ENCODE assay signal across 9 mouse cellular contexts in genomic region chr17:65613142-65613462, GRCm38 (mm10). TPM values are rescaled to one million over a fixed set of nuclear protein-coding genes. Genes with fewer than 3 reads are reported as not detected.
A peak's percentile ranks its signal among the peaks of the same experiment; 100 is the strongest.
DNase-seq lines count a peak whose midpoint lies in the region; ATAC-seq and TF ChIP-seq lines count a peak whose summit lies in the region.
"Had no signal": no experiment of that assay in that cellular context is flagged by ENCODE, and none has a peak within 500 bp of the region (broad histone marks: within the 10 kb centered on the region; RNA-seq: fewer than 3 reads in every experiment).

No protein-coding gene starts in this region.

- no peaks in the 10 kb centered on the region for H3K9me3 ChIP-seq in heart, embryonic 12.5 days (replicated peaks)
- no peaks in the 10 kb centered on the region for H3K9me3 ChIP-seq in E14TG2a.4 (ENCODE audit: low read length)
- H3K9me3 ChIP-seq in forebrain, embryonic 15.5 days = no peaks in the 10 kb centered on the region

- DNase-seq in heart, adult 8-10 months (ENCODE audit: low spot score) = no peak
- no peak for DNase-seq in retina, postnatal 1 day
- DNase-seq in adipocyte (ENCODE audit: low spot score) = no peak
- no peak for DNase-seq in layer of hippocampus, adult 9-10 months (ENCODE audit: low spot score)

- WGBS in heart, embryonic 12.5 days = 5% methylated on average over 41 of the region's 42 CpGs
- under 1% methylated on average over 32 of the region's 42 CpGs for WGBS in forebrain, embryonic 15.5 days
- under 1% methylated on average over 38 of the region's 42 CpGs for WGBS in macrophage (ENCODE audit: missing documents)

- peaks cover 27% of the 10 kb centered on the region for H3K4me1 ChIP-seq in heart, embryonic 12.5 days (replicated peaks)
- H3K4me1 ChIP-seq in E14TG2a.4 (replicated peaks; ENCODE audit: low read depth, low read length) = peaks cover 55% of the 10 kb centered on the region
- peaks cover 40% of the 10 kb centered on the region for H3K4me1 ChIP-seq in forebrain, embryonic 15.5 days

- TF ChIP-seq CTCF in E14TG2a.4 (conservative IDR thresholded peaks at IDR 0.05; ENCODE audit: low read length) = no peak

- H3K9ac ChIP-seq in heart, embryonic 12.5 days = peak overlapping the region; percentile 99
- peak overlapping the region; percentile 98 for H3K9ac ChIP-seq in forebrain, embryonic 15.5 days (replicated peaks)

- no peaks in the 10 kb centered on the region for H3K27me3 ChIP-seq in heart, embryonic 12.5 days (replicated peaks)
- H3K27me3 ChIP-seq in E14TG2a.4 (ENCODE audit: insufficient read depth, low read length) = no peaks in the 10 kb centered on the region
- H3K27me3 ChIP-seq in forebrain, embryonic 15.5 days = no peaks in the 10 kb centered on the region

- peak overlapping the region; percentile 99 for H3K27ac ChIP-seq in heart, embryonic 12.5 days (ENCODE audit: poor library complexity, severe bottlenecking)
- H3K27ac ChIP-seq in forebrain, embryonic 15.5 days (replicated peaks) = peak overlapping the region; percentile 99
- H3K27ac ChIP-seq in macrophage = no peak overlapping the region

- H3K4me3 ChIP-seq in heart, embryonic 12.5 days = peak overlapping the region; percentile 97
- peak overlapping the region; percentile 96 for H3K4me3 ChIP-seq in E14TG2a.4 (replicated peaks; ENCODE audit: low read length)
- peak overlapping the region; percentile 99 for H3K4me3 ChIP-seq in forebrain, embryonic 15.5 days
- 0 out of 2 replicates have a peak overlapping the region, but pooled peaks have one; percentile 9 for H3K4me3 ChIP-seq in macrophage (ENCODE audit: inconsistent target)

- peaks cover 45% of the 10 kb centered on the region for H3K79me2 ChIP-seq in macrophage (ENCODE audit: inconsistent target)

- H3K4me2 ChIP-seq in heart, embryonic 12.5 days = peak overlapping the region; percentile 80
- peak overlapping the region; percentile 73; the same call in 1 of the 2 replicates for H3K4me2 ChIP-seq in forebrain, embryonic 15.5 days (replicated peaks)

- H3K36me3 ChIP-seq in heart, embryonic 12.5 days = no peaks in the 10 kb centered on the region
- H3K36me3 ChIP-seq in E14TG2a.4 (ENCODE audit: insufficient read depth, low read length) (peaks cover 15% of the 10 kb centered on the region), macrophage (ENCODE audit: inconsistent target) (no peaks in the 10 kb centered on the region)
- no peaks in the 10 kb centered on the region for H3K36me3 ChIP-seq in forebrain, embryonic 15.5 days

- ATAC-seq in heart, embryonic 12.5 days (ENCODE audit: insufficient number of reproducible peaks, low FRiP score) = peak; percentile 69
- peak; percentile 71 for ATAC-seq in forebrain, embryonic 15.5 days (replicated peaks)

RNA-seq across cellular contexts. Expression of gene Vapa, which starts 0.3 kb away (rescaled TPM):
- polyA plus RNA-seq in heart, embryonic 12.5 days (2016; fragmentation: Nextera tagmentation; extraction: Ambion mirVana) = 186 and 190 TPM in 2 replicates
- 10 to 100 TPM; 67.8 to 79.9 (median 75.9) TPM for total RNA-seq in heart, adult 8-10 months (2022)
- 248 and 258 TPM in 2 replicates for polyA plus RNA-seq in forebrain, embryonic 15.5 days (2015; fragmentation: Nextera tagmentation; extraction: Ambion mirVana)
- 10 to 100 TPM; 10.4 to 30.8 (median 18.0) TPM for total RNA-seq in macrophage (2018; cell fraction: chromatin; rRNA removed)
- 10 to 100 TPM; 65.7 to 93.2 (median 73.0) TPM for total RNA-seq in macrophage (2018; cell fraction: cytosol; rRNA removed)
- total RNA-seq in macrophage (2018; cell fraction: nucleus; rRNA removed) = 10 to 100 TPM; 20.1 to 55.1 (median 38.7) TPM
- 55.9 to 98.6 TPM (median 79.0 TPM) in 3 replicates for polyA plus RNA-seq in macrophage (2018)

RNA-seq across cellular contexts. Expression of gene Txndc2, which starts 28.9 kb away (rescaled TPM):
- polyA plus RNA-seq in heart, embryonic 12.5 days (2016; fragmentation: Nextera tagmentation; extraction: Ambion mirVana) = 0.10 TPM in 1 of 2 replicates, not detected in the other
- total RNA-seq in heart, adult 8-10 months (2022) = under 1 TPM in 2 of 4 experiments, not detected in 2; 0.12 to 0.16 TPM
- 0.15 TPM in 1 of 2 replicates, not detected in the other for polyA plus RNA-seq in forebrain, embryonic 15.5 days (2015; fragmentation: Nextera tagmentation; extraction: Ambion mirVana)
- total RNA-seq in macrophage (2018; cell fraction: chromatin; rRNA removed) = 1 to 10 TPM in 14 of 26 experiments, under 1 TPM in 9, not detected in 3; 0.33 to 3.4 (median 1.3) TPM
- under 1 TPM in 10 of 26 experiments, not detected in 16; 0.06 to 0.19 (median 0.10) TPM for total RNA-seq in macrophage (2018; cell fraction: cytosol; rRNA removed)
- total RNA-seq in macrophage (2018; cell fraction: nucleus; rRNA removed) = 1 to 10 TPM in 7 of 26 experiments, under 1 TPM in 13, not detected in 6; 0.45 to 2.6 (median 0.77) TPM
- 0.10 TPM in 1 of 3 replicates, not detected in the others for polyA plus RNA-seq in macrophage (2018)
- total RNA-seq: hematopoietic stem cell, adult 5-6 weeks had no signal

Comparison
In these comparisons a context has a peak if more than half of its experiments do, and no peak if none do; other contexts are left out.
1. H3K4me3 ChIP-seq: peak in every context shown above with its lines; median percentile 99 in forebrain, embryonic 15.5 days; 97 in heart, embryonic 12.5 days; 96 in E14TG2a.4; 9 in macrophage.